Mouse (Mus musculus): ENCODE measurements around the gene Sap18b. TPM values are rescaled to one million over a fixed set of nuclear protein-coding genes. Genes with fewer than 3 reads are reported as not detected.
"Not testable (repeated sequence)": the region's sequence is repeated elsewhere in the genome, so short reads cannot be mapped to it uniquely, and the experiment has no call there.

Gene Sap18b
- polyA plus RNA-seq, 1 experiment: 76.7 TPM

GRCm38 (mm10) chr8:95850326-95850725, 25.2 kb downstream of the Sap18b start:
- peaks cover 8% of the 10 kb centered on the region; the same call in 1 of the 2 replicates for H3K4me1 ChIP-seq (ENCODE audit: control insufficient read depth, insufficient read depth, low read length)
- H3K27ac ChIP-seq (ENCODE audit: insufficient read depth, low read depth, low read length): no peak overlapping the region
- H3K27me3 ChIP-seq (replicated peaks; ENCODE audit: control insufficient read depth, insufficient read depth, low read length): no peaks in the 10 kb centered on the region
- no peak for DNase-seq
- TF ChIP-seq CTCF (conservative IDR thresholded peaks at IDR 0.05; ENCODE audit: insufficient read depth, insufficient read length, low read depth, low read length): no peak
- no peak for TF ChIP-seq POLR2A (IDR thresholded peaks at IDR 0.05; ENCODE audit: low read depth, low read length)
- H3K4me3 ChIP-seq (ENCODE audit: insufficient read depth, low read depth, low read length): no peak overlapping the region
- no peaks in the 10 kb centered on the region for H3K36me3 ChIP-seq (ENCODE audit: control insufficient read depth, insufficient read depth, low read length)
- 90% methylated on average over 2 of the region's 2 CpGs for WGBS

GRCm38 (mm10) chr8:95852290-95852689, 27.1 kb downstream of the Sap18b start:
- peak; percentile 77 for DNase-seq
- H3K4me1 ChIP-seq (ENCODE audit: control insufficient read depth, insufficient read depth, low read length): peaks cover 8% of the 10 kb centered on the region; the same call in 1 of the 2 replicates
- 11% methylated on average over 4 of the region's 4 CpGs for WGBS

GRCm38 (mm10) chr8:95853102-95853843, 28.1 kb downstream of the Sap18b start, which contains the start of gene Slc38a7:
Slc38a7 (minus strand) TSS chr8:95853539.
- Histone ChIP-seq H3K27ac (ENCODE audit: insufficient read depth, low read depth, low read length) (peak within 1 kb of the TSS; percentile 71), H3K36me3 (ENCODE audit: control insufficient read depth, insufficient read depth, low read length) (no peaks in the 10 kb centered on the region), H3K27me3 (replicated peaks; ENCODE audit: control insufficient read depth, insufficient read depth, low read length) (no peaks in the 10 kb centered on the region), H3K4me1 (ENCODE audit: control insufficient read depth, insufficient read depth, low read length) (peaks cover 8% of the 10 kb centered on the region; the same call in 1 of the 2 replicates), H3K4me3 (ENCODE audit: insufficient read depth, low read depth, low read length) (peak within 1 kb of the TSS; percentile 91)
- WGBS: 6% methylated on average over 22 of the region's 22 CpGs
- TF ChIP-seq CTCF (conservative IDR thresholded peaks at IDR 0.05; ENCODE audit: insufficient read depth, insufficient read length, low read depth, low read length) (no peak), POLR2A (IDR thresholded peaks at IDR 0.05; ENCODE audit: low read depth, low read length) (no peak)
- peak; percentile 95 for DNase-seq

More at GRCm38 (mm10) chr8:95852290-95852689, 27.1 kb downstream of the Sap18b start:
- TF ChIP-seq POLR2A (IDR thresholded peaks at IDR 0.05; ENCODE audit: low read depth, low read length) (no peak), CTCF (conservative IDR thresholded peaks at IDR 0.05; ENCODE audit: insufficient read depth, insufficient read length, low read depth, low read length) (no peak; the same call in 1 of the 2 replicates)
- Histone ChIP-seq H3K27ac (ENCODE audit: insufficient read depth, low read depth, low read length) (peak overlapping the region; percentile 71; the same call in 1 of the 2 replicates), H3K36me3 (ENCODE audit: control insufficient read depth, insufficient read depth, low read length) (no peaks in the 10 kb centered on the region), H3K27me3 (replicated peaks; ENCODE audit: control insufficient read depth, insufficient read depth, low read length) (no peaks in the 10 kb centered on the region), H3K4me3 (ENCODE audit: insufficient read depth, low read depth, low read length) (peak overlapping the region; percentile 91; the same call in 1 of the 2 replicates)

GRCm38 (mm10) chr8:95854174-95854573, 29.0 kb downstream of the Sap18b start:
- no peaks in the 10 kb centered on the region for H3K36me3 ChIP-seq (ENCODE audit: control insufficient read depth, insufficient read depth, low read length)
- H3K4me3 ChIP-seq (ENCODE audit: insufficient read depth, low read depth, low read length): no peak overlapping the region
- H3K4me1 ChIP-seq (ENCODE audit: control insufficient read depth, insufficient read depth, low read length): peaks cover 8% of the 10 kb centered on the region; the same call in 1 of the 2 replicates
- WGBS: 84% methylated on average over 6 of the region's 6 CpGs
- H3K27ac ChIP-seq (ENCODE audit: insufficient read depth, low read depth, low read length): no peak overlapping the region
- DNase-seq: no peak
- H3K27me3 ChIP-seq (replicated peaks; ENCODE audit: control insufficient read depth, insufficient read depth, low read length): no peaks in the 10 kb centered on the region
- no peak for TF ChIP-seq CTCF (conservative IDR thresholded peaks at IDR 0.05; ENCODE audit: insufficient read depth, insufficient read length, low read depth, low read length)
- TF ChIP-seq POLR2A (IDR thresholded peaks at IDR 0.05; ENCODE audit: low read depth, low read length): no peak

- DNase-seq; H3K4me1 ChIP-seq (ENCODE audit: control insufficient read depth, insufficient read depth, low read length); H3K4me3 ChIP-seq (ENCODE audit: insufficient read depth, low read depth, low read length); H3K36me3 ChIP-seq (ENCODE audit: control insufficient read depth, insufficient read depth, low read length); H3K27me3 ChIP-seq (replicated peaks; ENCODE audit: control insufficient read depth, insufficient read depth, low read length); H3K27ac ChIP-seq (ENCODE audit: insufficient read depth, low read depth, low read length): not testable (repeated sequence)
- WGBS: 84% methylated on average over 11 of the region's 11 CpGs
These were observed 38.8 kb downstream of the Sap18b start for GRCm38 (mm10) chr8:95863761-95864440.

- H3K27ac ChIP-seq (ENCODE audit: insufficient read depth, low read depth, low read length); DNase-seq; H3K4me3 ChIP-seq (ENCODE audit: insufficient read depth, low read depth, low read length); H3K36me3 ChIP-seq (ENCODE audit: control insufficient read depth, insufficient read depth, low read length); H3K4me1 ChIP-seq (ENCODE audit: control insufficient read depth, insufficient read depth, low read length); H3K27me3 ChIP-seq (replicated peaks; ENCODE audit: control insufficient read depth, insufficient read depth, low read length): not testable (repeated sequence)
- 93% methylated on average over 18 of the region's 18 CpGs for WGBS
These were observed 39.7 kb downstream of the Sap18b start for GRCm38 (mm10) chr8:95864851-95865250.

- WGBS: 93% methylated on average over 16 of the region's 16 CpGs
- Histone ChIP-seq H3K4me1 (ENCODE audit: control insufficient read depth, insufficient read depth, low read length) (no peaks in the 10 kb centered on the region), H3K27ac (ENCODE audit: insufficient read depth, low read depth, low read length) (no peak overlapping the region), H3K4me3 (ENCODE audit: insufficient read depth, low read depth, low read length) (no peak overlapping the region), H3K36me3 (ENCODE audit: control insufficient read depth, insufficient read depth, low read length) (peaks cover 17% of the 10 kb centered on the region), H3K27me3 (replicated peaks; ENCODE audit: control insufficient read depth, insufficient read depth, low read length) (no peaks in the 10 kb centered on the region)
- TF ChIP-seq POLR2A (IDR thresholded peaks at IDR 0.05; ENCODE audit: low read depth, low read length) (no peak), CTCF (conservative IDR thresholded peaks at IDR 0.05; ENCODE audit: insufficient read depth, insufficient read length, low read depth, low read length) (no peak)
- DNase-seq: no peak
These were observed 46.5 kb downstream of the Sap18b start for GRCm38 (mm10) chr8:95871690-95872089.

Data from kidney, adult 2 months (tissue).